Mouse (Mus musculus) neural tube, embryonic 11.5 days (tissue): Measurements from ENCODE around the gene Actbl2. TPM values are rescaled to one million over a fixed set of nuclear protein-coding genes. Genes with fewer than 3 reads are reported as not detected.
A peak's percentile ranks its signal among the peaks of the same experiment; 100 is the strongest.

Experiments used
- ATAC-seq: fragments of 200-750 bp; cut with Nextera tagmentation; 2 replicates; pipeline ENCODE4 v1.8.0; 2017; ENCODE audit warnings: moderate number of reproducible peaks, mild to moderate bottlenecking, moderate TSS enrichment, moderate library complexity; ENCODE audit not compliant: insufficient read depth, low FRiP score, low TSS enrichment
- DNase-seq: peaks from one replicate; pipeline ENCODE4 v3.0.0-alpha.2; 2015; ENCODE audit warnings: low spot score
- H3K27ac ChIP-seq: fragments of 300-500 bp; sonication (generic); 2 replicates; pipeline ENCODE4 v1.5.1; 2014; ENCODE audit warnings: low read depth, mild to moderate bottlenecking, low read length
- H3K27me3 ChIP-seq: fragments of 300-500 bp; sonication (generic); 2 replicates; pipeline ENCODE4 v1.6.1; 2014; ENCODE audit warnings: mild to moderate bottlenecking, low read length, mixed read lengths; ENCODE audit not compliant: control insufficient read depth, insufficient read depth
- H3K36me3 ChIP-seq: fragments of 300-500 bp; sonication (generic); 2 replicates; pipeline ENCODE4 v1.6.1; 2014; ENCODE audit warnings: mild to moderate bottlenecking, low read length, moderate library complexity, mixed read lengths; ENCODE audit not compliant: control insufficient read depth, insufficient read depth
- H3K4me1 ChIP-seq: fragments of 300-500 bp; sonication (generic); 2 replicates; pipeline ENCODE4 v1.6.1; 2014; ENCODE audit warnings: low read length, mixed read lengths; ENCODE audit not compliant: control insufficient read depth, insufficient read depth
- H3K4me2 ChIP-seq: fragments of 300-500 bp; sonication (generic); 2 replicates; pipeline ENCODE4 v1.6.1; 2014; ENCODE audit warnings: low read depth, mild to moderate bottlenecking, moderate library complexity
- H3K4me3 ChIP-seq: fragments of 300-500 bp; sonication (generic); 2 replicates; pipeline ENCODE4 v1.5.1; 2014; ENCODE audit warnings: low read depth, low read length
- H3K9ac ChIP-seq: fragments of 300-500 bp; sonication (generic); 2 replicates; pipeline ENCODE4 v1.6.1; 2014; ENCODE audit warnings: mild to moderate bottlenecking, low read length
- H3K9me3 ChIP-seq: fragments of 300-500 bp; sonication (generic); 2 replicates; pipeline ENCODE4 v1.6.1; 2016; ENCODE audit warnings: low read length; ENCODE audit not compliant: control insufficient read depth
- WGBS: fragments of 180-500 bp; shearing (Covaris S2); extraction: QIAGEN DNeasy Blood & Tissue Kit; methylation state at CpG from one replicate; pipeline ENCODE4 v1.1.7; 2014; 5-methylcytosine and 5-hydroxymethylcytosine counted together
- polyA plus RNA-seq: library from polyadenylated mRNA; unstranded; fragments of >200 nt; fragmentation: Nextera tagmentation; extraction: Ambion mirVana; gene quantifications from 2 replicates; pipeline ENCODE4 v1.2.1, GENCODE M21; 2014

The Actbl2 gene
- polyA plus RNA-seq, result not detected in 2 replicates

GRCm38 (mm10) chr13:111254713-111255112 lies at the start of gene Actbl2:
Actbl2 (plus strand) TSS chr13:111255013.
- Histone ChIP-seq H3K36me3 (no peaks in the 10 kb centered on the region), H3K4me3 (no peak within 1 kb of the TSS), H3K4me2 (no peak within 1 kb of the TSS), H3K9me3 (no peaks in the 10 kb centered on the region), H3K27me3 (no peaks in the 10 kb centered on the region), H3K27ac (no peak within 1 kb of the TSS), H3K4me1 (no peaks in the 10 kb centered on the region), H3K9ac (no peak within 1 kb of the TSS)
- ATAC-seq (no peak), DNase-seq (no peak)
- 88% methylated on average over 5 of the region's 5 CpGs for WGBS

GRCm38 (mm10) chr13:111210649-111211378 lies 44.0 kb upstream of the Actbl2 start:
- ATAC-seq, result no peak
- DNase-seq, result peak; percentile 36
- Histone ChIP-seq H3K27me3 (no peaks in the 10 kb centered on the region), H3K9ac (no peak overlapping the region), H3K4me3 (no peak overlapping the region), H3K9me3 (no peaks in the 10 kb centered on the region), H3K27ac (0 out of 2 replicates have a peak overlapping the region, but pooled peaks have one; percentile 27), H3K36me3 (no peaks in the 10 kb centered on the region), H3K4me2 (no peak overlapping the region), H3K4me1 (no peaks in the 10 kb centered on the region)
- 62% methylated on average over 8 of the region's 8 CpGs for WGBS

- H3K27me3 ChIP-seq, result no peaks in the 10 kb centered on the region
- no peaks in the 10 kb centered on the region for H3K4me1 ChIP-seq
- no peaks in the 10 kb centered on the region for H3K36me3 ChIP-seq
- ATAC-seq (no peak), DNase-seq (no peak)
- H3K4me2 ChIP-seq, result no peak overlapping the region
- no peak overlapping the region for H3K9ac ChIP-seq
- 33% methylated on average over 5 of the region's 5 CpGs for WGBS
- H3K27ac ChIP-seq, result no peak overlapping the region
- no peak overlapping the region for H3K4me3 ChIP-seq
- no peaks in the 10 kb centered on the region for H3K9me3 ChIP-seq
These were observed 26.0 kb upstream of the Actbl2 start for GRCm38 (mm10) chr13:111228768-111229167.

DNA sequence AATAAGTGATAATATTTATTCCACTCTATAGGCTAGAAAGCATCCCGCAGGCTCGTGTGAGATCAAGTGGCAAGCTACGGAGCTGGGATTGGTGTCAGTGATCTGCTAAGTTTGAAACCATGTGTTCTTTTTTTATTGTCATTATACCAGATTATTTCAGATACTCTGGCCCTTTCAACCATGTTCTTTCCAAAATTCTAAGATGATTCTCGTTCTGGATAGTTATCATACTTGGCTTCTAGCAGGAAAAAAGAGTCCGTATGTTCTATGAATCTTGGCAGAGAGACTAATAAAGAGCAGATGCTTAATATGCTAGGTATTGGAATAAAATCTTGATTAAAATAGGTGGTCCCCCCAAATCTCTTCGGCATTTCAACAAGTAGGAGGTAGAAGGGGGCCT lies 25.3 kb upstream of the Actbl2 start:
- ATAC-seq (no peak), DNase-seq (no peak)
- Histone ChIP-seq H3K36me3 (no peaks in the 10 kb centered on the region), H3K4me1 (no peaks in the 10 kb centered on the region), H3K4me2 (no peak overlapping the region), H3K4me3 (no peak overlapping the region), H3K27ac (no peak overlapping the region), H3K9me3 (no peaks in the 10 kb centered on the region), H3K9ac (no peak overlapping the region), H3K27me3 (no peaks in the 10 kb centered on the region)
- 87% methylated on average over 6 of the region's 6 CpGs for WGBS

DNA sequence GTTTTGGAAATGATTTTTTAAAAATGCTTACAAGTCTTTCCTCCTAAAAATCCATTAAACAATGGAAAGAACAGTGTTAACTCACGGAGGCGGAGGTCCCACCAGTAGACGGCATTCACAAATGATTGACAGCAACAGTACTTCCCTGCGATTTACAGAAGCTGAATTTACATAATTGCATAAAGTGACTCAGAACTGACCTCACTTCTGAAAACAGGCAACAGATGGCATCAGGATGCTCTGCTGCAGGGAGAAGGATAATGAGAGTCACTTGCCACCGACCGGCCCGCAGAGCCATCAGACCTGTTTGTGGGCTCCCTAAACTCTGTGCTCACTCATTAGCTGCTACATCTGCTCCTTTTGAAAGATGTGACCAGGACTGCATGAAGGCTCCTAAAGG lies 22.4 kb upstream of the Actbl2 start:
- DNase-seq (no peak), ATAC-seq (no peak)
- H3K27me3 ChIP-seq, result no peaks in the 10 kb centered on the region
- no peaks in the 10 kb centered on the region for H3K4me1 ChIP-seq
- H3K9me3 ChIP-seq, result no peaks in the 10 kb centered on the region
- WGBS, result 82% methylated on average over 7 of the region's 7 CpGs
- no peak overlapping the region for H3K9ac ChIP-seq
- no peak overlapping the region for H3K27ac ChIP-seq
- H3K4me3 ChIP-seq, result no peak overlapping the region
- H3K4me2 ChIP-seq, result no peak overlapping the region
- no peaks in the 10 kb centered on the region for H3K36me3 ChIP-seq

DNA sequence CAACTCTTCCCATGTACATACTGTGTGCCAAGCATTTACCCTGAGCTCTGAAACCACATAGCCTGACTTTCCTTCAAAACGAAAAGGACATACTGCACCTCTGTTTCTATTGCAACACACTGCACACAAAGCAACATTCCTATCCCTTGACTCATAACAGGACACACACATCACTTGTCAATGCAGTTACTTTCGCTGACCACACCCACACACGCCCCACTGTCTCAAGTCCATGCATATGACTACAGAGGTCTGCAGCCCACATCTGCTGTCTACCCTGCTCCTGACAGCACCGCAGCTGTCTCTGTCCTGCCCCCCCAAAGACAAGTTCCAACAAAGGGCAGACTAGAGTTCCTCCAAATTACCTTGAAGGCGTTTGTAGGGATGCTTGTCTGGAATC lies 21.5 kb upstream of the Actbl2 start:
- H3K36me3 ChIP-seq, result no peaks in the 10 kb centered on the region
- H3K9me3 ChIP-seq, result no peaks in the 10 kb centered on the region
- H3K27me3 ChIP-seq, result no peaks in the 10 kb centered on the region
- 79% methylated on average over 5 of the region's 5 CpGs for WGBS
- no peaks in the 10 kb centered on the region for H3K4me1 ChIP-seq
- no peak for ATAC-seq
- H3K9ac ChIP-seq, result no peak overlapping the region
- H3K4me3 ChIP-seq, result no peak overlapping the region
- H3K27ac ChIP-seq, result no peak overlapping the region
- no peak overlapping the region for H3K4me2 ChIP-seq
- DNase-seq, result no peak

DNA sequence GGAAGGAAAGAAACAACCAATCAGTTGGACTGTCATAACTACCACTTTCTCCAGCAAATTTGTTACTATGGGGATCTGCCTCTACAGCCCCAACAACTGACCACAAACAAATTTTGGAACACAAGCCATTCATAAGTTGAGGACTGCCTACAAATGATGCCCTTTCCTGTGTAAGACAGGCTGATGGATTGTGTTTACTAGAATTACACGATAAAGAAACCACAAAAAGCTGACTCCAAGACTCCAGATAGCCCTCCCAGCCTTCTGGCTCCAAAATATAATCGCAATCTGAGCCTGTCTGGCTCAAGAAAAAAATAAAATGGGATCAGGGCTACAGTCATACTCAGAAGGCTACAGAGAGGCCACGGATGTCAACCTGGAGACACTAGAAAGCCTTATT lies 20.2 kb upstream of the Actbl2 start:
- ATAC-seq, result no peak
- no peak for DNase-seq
- H3K4me2 ChIP-seq, result no peak overlapping the region
- H3K36me3 ChIP-seq, result no peaks in the 10 kb centered on the region
- no peak overlapping the region for H3K27ac ChIP-seq
- 80% methylated on average over 3 of the region's 3 CpGs for WGBS
- H3K4me3 ChIP-seq, result no peak overlapping the region
- no peak overlapping the region for H3K9ac ChIP-seq
- H3K9me3 ChIP-seq, result no peaks in the 10 kb centered on the region
- no peaks in the 10 kb centered on the region for H3K4me1 ChIP-seq
- H3K27me3 ChIP-seq, result no peaks in the 10 kb centered on the region

DNA sequence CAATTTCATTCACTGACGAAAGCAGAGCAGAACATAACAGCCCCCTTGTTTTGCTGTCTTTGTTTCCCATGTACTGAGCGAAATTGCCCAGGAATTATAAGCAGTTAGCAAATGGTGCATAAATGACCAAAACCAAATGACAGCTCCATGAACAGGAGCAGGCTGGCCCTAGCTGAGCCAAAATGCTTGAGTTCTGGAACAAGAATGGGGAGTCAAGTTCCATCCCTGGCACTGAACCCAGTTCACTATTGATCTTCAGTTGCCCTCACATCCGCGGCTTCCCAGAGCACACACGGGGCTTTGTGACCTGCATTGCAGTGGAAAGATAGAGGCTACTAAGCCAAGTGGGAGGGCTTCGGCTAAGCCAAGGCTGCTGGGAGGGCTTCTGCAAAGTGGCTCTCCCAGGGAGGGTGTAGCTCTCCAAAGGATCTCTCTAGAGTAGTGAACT lies 19.1 kb upstream of the Actbl2 start:
- no peak for ATAC-seq

GRCm38 (mm10) chr13:111236461-111236864 lies 18.4 kb upstream of the Actbl2 start:
- no peak overlapping the region for H3K27ac ChIP-seq
- H3K4me3 ChIP-seq, result no peak overlapping the region
- no peak overlapping the region for H3K9ac ChIP-seq
- no peaks in the 10 kb centered on the region for H3K36me3 ChIP-seq
- 70% methylated on average over 9 of the region's 9 CpGs for WGBS
- H3K9me3 ChIP-seq, result no peaks in the 10 kb centered on the region
- no peaks in the 10 kb centered on the region for H3K27me3 ChIP-seq
- no peaks in the 10 kb centered on the region for H3K4me1 ChIP-seq
- ATAC-seq (no peak), DNase-seq (no peak)
- H3K4me2 ChIP-seq, result no peak overlapping the region

More for the DNA sequence above, 19.1 kb upstream of the Actbl2 start:
- 73% methylated on average over 6 of the region's 6 CpGs for WGBS
- no peak for DNase-seq
- no peaks in the 10 kb centered on the region for H3K27me3 ChIP-seq
- H3K9ac ChIP-seq, result no peak overlapping the region
- H3K9me3 ChIP-seq, result no peaks in the 10 kb centered on the region
- H3K36me3 ChIP-seq, result no peaks in the 10 kb centered on the region
- no peak overlapping the region for H3K4me2 ChIP-seq
- H3K4me1 ChIP-seq, result no peaks in the 10 kb centered on the region
- no peak overlapping the region for H3K4me3 ChIP-seq
- no peak overlapping the region for H3K27ac ChIP-seq
